Mouse (Mus musculus) embryo, embryonic 10.5 days (tissue): ENCODE results near the gene Nlrp9b.
"Not testable (repeated sequence)": the region's sequence is repeated elsewhere in the genome, so short reads cannot be mapped to it uniquely, and the experiment has no call there.

Experiments used
- DNase-seq: peaks from one replicate; pipeline ENCODE4 v3.0.0-alpha.2; 2015; ENCODE audit warnings: low spot score

Gene Nlrp9b

DNA sequence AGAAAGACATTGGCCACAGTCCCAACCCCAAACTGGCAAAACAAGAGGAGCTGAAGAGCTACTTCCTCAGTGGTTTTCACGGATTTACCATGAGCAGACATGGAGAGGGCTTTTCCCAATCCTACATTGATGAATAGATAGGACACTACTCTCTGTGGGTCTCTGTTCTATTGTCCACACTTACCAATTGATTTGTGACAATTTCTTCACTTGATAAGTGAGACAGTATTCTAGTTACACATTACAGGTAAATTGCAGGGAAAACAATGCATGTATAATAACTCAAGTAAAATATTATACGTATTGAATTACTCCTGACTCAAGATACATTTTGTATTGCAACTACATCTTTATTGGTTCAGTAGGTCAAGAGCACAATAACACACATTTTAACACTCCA, 131.2 kb downstream of the Nlrp9b start, which contains the start of gene Gm16442:
Gene Gm16442, minus strand, starts transcription at position 101 of the 400 bp plus-strand sequence.
- not testable (repeated sequence) for DNase-seq
